Mouse (Mus musculus) liver, adult 2 months (tissue): Measurements from ENCODE around the gene Frmd5. TPM values are rescaled to one million over a fixed set of nuclear protein-coding genes. Genes with fewer than 3 reads are reported as not detected.

ENCODE experiments used
- DNase-seq: peaks from one replicate; pipeline ENCODE4 v3.0.0-alpha.2; 2011; ENCODE audit warnings: low read depth, low spot score; ENCODE audit errors: extremely low read depth
- H3K27ac ChIP-seq: fragments of 200-500 bp; replicated peaks from 2 replicates; pipeline ENCODE4 v1.5.1; 2012; ENCODE audit warnings: low read depth, mild to moderate bottlenecking, control low read depth, inconsistent platforms, low read length; ENCODE audit not compliant: insufficient read depth
- H3K27me3 ChIP-seq: fragments of 200-500 bp; 2 replicates; pipeline ENCODE4 v1.6.1; 2012; ENCODE audit warnings: mild to moderate bottlenecking, moderate library complexity, low read length, inconsistent platforms; ENCODE audit not compliant: control insufficient read depth, insufficient read depth
- H3K36me3 ChIP-seq: fragments of 200-500 bp; 2 replicates; pipeline ENCODE4 v1.6.1; 2012; ENCODE audit warnings: low read length, inconsistent platforms; ENCODE audit not compliant: control insufficient read depth, insufficient read depth
- H3K4me1 ChIP-seq: fragments of 200-500 bp; 2 replicates; pipeline ENCODE4 v1.6.1; 2011; ENCODE audit warnings: low read length; ENCODE audit not compliant: control insufficient read depth, insufficient read depth
- H3K4me3 ChIP-seq: fragments of 200-500 bp; 2 replicates; pipeline ENCODE4 v1.5.1; 2011; ENCODE audit warnings: low read depth, mild to moderate bottlenecking, control low read depth, low read length, moderate library complexity; ENCODE audit not compliant: insufficient read depth
- H3K79me2 ChIP-seq: fragments of 200-500 bp; 2 replicates; pipeline ENCODE4 v1.6.1; 2012; ENCODE audit warnings: inconsistent platforms, mild to moderate bottlenecking, low read length, moderate library complexity; ENCODE audit not compliant: control insufficient read depth, insufficient read depth
- H3K9ac ChIP-seq: fragments of 200-500 bp; 2 replicates; pipeline ENCODE4 v1.6.1; 2012; ENCODE audit warnings: low read depth, mild to moderate bottlenecking, control low read depth, inconsistent platforms, low read length
- CTCF ChIP-seq: fragments of 200-500 bp; IDR thresholded peaks from 2 replicates; pipeline ENCODE4 v1.5.1; 2011; ENCODE audit warnings: low read depth, low read length, control low read depth
- POLR2A ChIP-seq: fragments of 200-500 bp; IDR thresholded peaks from 2 replicates; pipeline ENCODE4 v1.6.1; 2011; ENCODE audit warnings: low read length, control low read depth; ENCODE audit not compliant: insufficient read depth; ENCODE audit errors: extremely low read depth
- WGBS: fragments of 180-500 bp; shearing (Covaris S2); methylation state at CpG from one replicate; pipeline ENCODE4 v1.1.7; 2018; 5-methylcytosine and 5-hydroxymethylcytosine counted together
- polyA plus RNA-seq: library from polyadenylated mRNA; depleted of rRNA; stranded (reverse); fragments of >200 nt; gene quantifications from 2 replicates; pipeline ENCODE4 v1.2.3, GENCODE M21; 2012
- total RNA-seq: library from RNA; depleted of rRNA; stranded (reverse); fragments of >200 nt; gene quantifications from 2 replicates; pipeline ENCODE4 v1.2.3, GENCODE M21; 2014

The Frmd5 gene
- total and polyA plus RNA-seq, 2 experiments = not detected

DNA sequence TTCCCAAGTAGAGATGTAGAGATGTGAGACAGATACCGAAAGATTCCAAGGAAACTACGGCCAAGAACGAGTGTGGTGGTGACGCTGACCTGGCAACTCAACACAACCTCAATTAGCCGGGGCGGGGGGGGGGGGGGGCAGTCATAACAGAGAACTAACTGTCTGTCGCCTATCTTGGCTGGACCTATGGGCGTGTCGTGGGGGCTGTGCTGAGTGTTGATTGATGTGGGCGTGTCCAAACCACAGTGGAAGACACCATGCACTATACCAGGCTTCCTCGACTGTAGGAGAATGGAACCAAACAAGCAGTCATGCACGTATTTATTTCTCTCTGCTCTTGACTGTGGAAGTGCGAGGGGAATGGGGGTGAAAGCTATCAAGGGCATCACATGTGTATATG, 19.1 kb downstream of the Frmd5 start:
- Histone ChIP-seq H3K9ac (no peak overlapping the region), H3K27me3 (no peaks in the 10 kb centered on the region), H3K36me3 (no peaks in the 10 kb centered on the region), H3K27ac (no peak overlapping the region), H3K79me2 (no peaks in the 10 kb centered on the region), H3K4me3 (no peak overlapping the region), H3K4me1 (no peaks in the 10 kb centered on the region)
- TF ChIP-seq CTCF (no peak), POLR2A (no peak)
- 57% methylated on average over 13 of the region's 13 CpGs for WGBS
- no peak for DNase-seq

DNA sequence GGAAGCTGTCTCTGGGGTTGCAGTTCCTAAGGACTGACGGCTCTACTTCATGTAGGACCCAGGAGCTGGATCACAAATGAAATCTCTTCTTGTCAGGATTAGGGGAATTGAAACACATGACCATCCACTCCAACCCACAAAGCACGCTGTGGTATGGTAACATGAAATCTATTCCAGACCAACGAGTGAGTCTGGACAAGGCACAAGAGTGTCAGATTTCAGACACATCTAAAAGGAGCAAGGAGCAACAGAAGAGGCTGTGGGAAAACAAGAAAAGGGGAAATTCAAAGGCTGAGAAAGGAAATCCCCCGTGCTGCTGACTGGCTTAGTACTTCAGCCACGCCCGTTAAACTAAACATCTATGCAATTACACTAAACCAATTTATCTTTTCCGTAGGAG, 19.6 kb downstream of the Frmd5 start:
- no peaks in the 10 kb centered on the region for H3K79me2 ChIP-seq
- H3K36me3 ChIP-seq = no peaks in the 10 kb centered on the region
- H3K4me1 ChIP-seq = no peaks in the 10 kb centered on the region
- 53% methylated on average over 7 of the region's 7 CpGs for WGBS
- no peak for DNase-seq
- TF ChIP-seq CTCF (no peak), POLR2A (no peak)
- no peak overlapping the region for H3K4me3 ChIP-seq
- no peaks in the 10 kb centered on the region for H3K27me3 ChIP-seq
- H3K27ac ChIP-seq = no peak overlapping the region
- no peak overlapping the region for H3K9ac ChIP-seq

DNA sequence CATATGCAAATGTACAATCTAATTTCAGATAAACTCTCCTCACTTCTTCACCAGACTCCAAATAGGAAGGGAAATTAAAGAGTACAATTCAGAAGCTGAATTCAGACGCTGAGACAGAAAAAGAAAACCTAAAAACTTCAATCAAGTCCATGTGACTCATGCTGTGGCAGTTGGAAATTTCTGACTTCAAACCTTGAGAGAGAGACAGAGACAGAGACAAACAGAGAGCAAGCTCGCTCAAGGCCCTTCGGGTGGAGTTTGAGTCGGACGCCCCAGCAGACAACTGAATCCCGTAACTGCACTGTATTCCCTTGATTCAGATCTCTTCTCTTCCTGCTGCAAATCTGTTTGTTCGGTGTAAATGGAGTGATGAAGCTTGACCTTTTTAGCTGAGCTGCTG, 30.7 kb downstream of the Frmd5 start:
- no peak overlapping the region for H3K27ac ChIP-seq
- H3K4me3 ChIP-seq = no peak overlapping the region
- H3K79me2 ChIP-seq = no peaks in the 10 kb centered on the region
- no peaks in the 10 kb centered on the region for H3K4me1 ChIP-seq
- DNase-seq = no peak
- WGBS = 68% methylated on average over 7 of the region's 7 CpGs
- H3K36me3 ChIP-seq = no peaks in the 10 kb centered on the region
- no peak for TF ChIP-seq POLR2A
- no peak for TF ChIP-seq CTCF
- H3K27me3 ChIP-seq = no peaks in the 10 kb centered on the region
- no peak overlapping the region for H3K9ac ChIP-seq

DNA sequence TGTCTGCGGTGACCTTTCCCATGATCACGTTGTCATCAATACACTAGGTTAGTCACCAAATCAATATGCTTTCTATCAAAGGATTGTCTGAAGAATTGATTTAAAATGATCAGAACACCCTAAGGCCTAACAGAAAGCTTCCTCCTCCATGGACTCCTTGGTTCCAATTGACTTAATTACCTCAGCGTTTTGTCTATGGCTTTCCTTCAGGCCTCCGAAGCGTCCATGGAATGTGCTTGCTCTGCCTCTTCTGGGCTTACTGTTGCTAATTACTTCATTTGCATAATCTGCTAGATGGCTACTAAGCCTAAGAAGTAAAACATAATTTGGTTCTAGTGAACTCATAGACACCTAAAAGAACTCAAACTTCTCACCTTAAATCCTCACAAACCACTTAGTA, 42.0 kb downstream of the Frmd5 start:
- Histone ChIP-seq H3K4me3 (no peak overlapping the region), H3K9ac (no peak overlapping the region), H3K79me2 (no peaks in the 10 kb centered on the region), H3K27ac (no peak overlapping the region), H3K27me3 (no peaks in the 10 kb centered on the region), H3K36me3 (no peaks in the 10 kb centered on the region), H3K4me1 (no peaks in the 10 kb centered on the region)
- TF ChIP-seq CTCF (no peak), POLR2A (no peak)
- WGBS = 87% methylated on average over 5 of the region's 5 CpGs
- DNase-seq = no peak

DNA sequence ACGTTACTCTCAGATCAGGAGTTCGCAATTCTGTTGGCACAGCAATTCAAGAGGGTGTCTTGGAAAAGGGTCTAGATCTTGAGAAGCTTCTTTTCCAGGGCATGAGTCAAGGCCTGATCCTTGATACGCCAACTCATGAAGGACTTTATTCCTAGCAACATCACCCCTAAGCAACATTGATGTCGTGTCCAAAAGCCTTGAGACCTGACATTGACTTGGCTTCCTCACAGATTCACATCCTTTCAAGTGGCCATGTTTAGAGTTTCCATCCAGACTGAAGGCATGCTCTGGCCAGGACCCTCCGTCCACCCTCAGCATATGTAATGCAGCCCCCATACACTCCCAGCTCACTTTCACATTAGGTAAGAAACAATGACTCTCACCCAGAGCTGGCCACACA, 45.0 kb downstream of the Frmd5 start:
- Histone ChIP-seq H3K36me3 (no peaks in the 10 kb centered on the region), H3K27me3 (no peaks in the 10 kb centered on the region), H3K4me3 (no peak overlapping the region), H3K4me1 (no peaks in the 10 kb centered on the region), H3K27ac (no peak overlapping the region), H3K9ac (no peak overlapping the region), H3K79me2 (no peaks in the 10 kb centered on the region)
- TF ChIP-seq POLR2A = no peak
- TF ChIP-seq CTCF = no peak
- 89% methylated on average over 5 of the region's 5 CpGs for WGBS
- no peak for DNase-seq

DNA sequence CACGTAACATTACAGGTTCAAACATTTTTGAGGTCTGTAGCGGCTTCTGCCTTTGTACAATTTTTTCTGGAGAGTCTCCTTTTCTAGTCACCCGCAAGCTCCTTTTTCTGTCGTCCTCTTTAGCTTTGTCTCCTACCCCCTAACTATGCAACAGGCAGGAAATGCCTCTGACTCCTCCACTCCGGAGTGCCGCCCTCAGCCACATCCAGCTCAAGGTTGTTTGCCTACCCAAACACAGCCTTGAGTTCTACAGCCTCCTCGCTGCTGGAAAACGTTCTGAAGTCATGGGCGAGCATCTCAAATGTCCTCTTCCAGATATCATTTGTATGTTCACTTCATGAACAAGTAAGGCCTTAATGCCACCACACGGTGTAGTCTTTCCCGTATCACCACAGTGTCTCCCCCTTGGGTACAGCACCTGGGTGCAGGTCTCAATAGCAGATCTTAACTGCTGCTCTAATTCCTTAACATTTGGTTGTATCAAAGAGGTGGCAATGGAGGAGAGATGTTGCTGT, 45.5 kb downstream of the Frmd5 start:
- Histone ChIP-seq H3K36me3 (no peaks in the 10 kb centered on the region), H3K4me3 (no peak overlapping the region), H3K27ac (no peak overlapping the region), H3K9ac (no peak overlapping the region), H3K79me2 (no peaks in the 10 kb centered on the region), H3K4me1 (no peaks in the 10 kb centered on the region), H3K27me3 (no peaks in the 10 kb centered on the region)
- 77% methylated on average over 11 of the region's 11 CpGs for WGBS
- DNase-seq = no peak
- TF ChIP-seq POLR2A (no peak), CTCF (no peak)
